Mouse (Mus musculus): Measurements from ENCODE around the gene Eya2. TPM values are rescaled to one million over a fixed set of nuclear protein-coding genes. Genes with fewer than 3 reads are reported as not detected.
"Not testable (repeated sequence)": the region's sequence is repeated elsewhere in the genome, so short reads cannot be mapped to it uniquely, and the experiment has no call there.

Eya2 gene
- polyA plus RNA-seq, 1 experiment from 2014 or later, result 10.3 TPM

DNA sequence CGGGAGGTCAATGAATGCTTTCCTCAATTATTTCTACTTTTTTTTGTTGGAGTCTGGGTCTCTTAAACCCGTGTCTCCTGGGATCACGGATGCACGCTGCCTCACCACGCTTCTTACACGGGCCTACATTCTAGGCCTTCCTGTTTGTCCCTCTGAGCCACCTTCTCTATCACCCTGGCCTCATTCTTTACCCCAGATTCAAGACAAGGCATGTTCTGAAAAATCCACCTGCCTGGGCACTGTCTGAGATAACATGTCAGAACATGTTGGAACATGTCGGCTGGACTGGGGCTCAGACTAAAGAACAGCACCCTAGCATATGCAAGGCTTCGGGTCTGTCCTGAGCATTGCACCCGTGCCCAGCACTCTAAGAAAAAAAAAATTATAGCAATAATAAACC lies 194.0 kb downstream of the Eya2 start:
- no peaks in the 10 kb centered on the region for H3K27me3 ChIP-seq (replicated peaks)
- no peak overlapping the region for H3K4me2 ChIP-seq
- H3K9me3 ChIP-seq, result no peaks in the 10 kb centered on the region
- 92% methylated on average over 9 of the region's 9 CpGs for WGBS
- no peak for ATAC-seq (ENCODE audit: insufficient read depth, low FRiP score, low read depth)
- H3K4me1 ChIP-seq, result no peaks in the 10 kb centered on the region
- H3K27ac ChIP-seq, result no peak overlapping the region
- no peak overlapping the region for H3K4me3 ChIP-seq (replicated peaks)
- peaks cover 65% of the 10 kb centered on the region for H3K36me3 ChIP-seq
- no peak overlapping the region for H3K9ac ChIP-seq

DNA sequence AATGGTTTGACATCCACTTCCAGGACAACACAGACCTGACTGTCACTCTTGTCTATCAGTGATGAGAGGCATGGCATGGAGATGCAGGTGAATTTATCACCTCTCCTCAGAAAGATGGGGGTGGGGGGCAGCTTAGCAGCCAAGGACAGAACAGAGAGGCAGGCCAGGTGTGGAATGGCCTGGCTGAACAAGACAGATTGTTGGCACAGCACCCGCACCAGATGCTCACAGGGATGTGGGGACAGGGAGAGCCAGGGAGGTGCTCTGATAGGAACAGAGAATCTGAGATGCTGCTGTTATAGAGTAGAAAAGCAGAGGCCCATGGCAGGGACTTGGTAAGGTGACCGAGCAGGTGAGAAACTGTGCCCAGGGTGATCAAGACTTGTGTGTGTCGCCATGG lies 194.8 kb downstream of the Eya2 start:
- H3K27me3 ChIP-seq (replicated peaks), result no peaks in the 10 kb centered on the region
- no peak overlapping the region for H3K27ac ChIP-seq
- WGBS, result 86% methylated on average over 3 of the region's 3 CpGs
- no peaks in the 10 kb centered on the region for H3K9me3 ChIP-seq
- H3K9ac ChIP-seq, result no peak overlapping the region
- no peak for ATAC-seq (ENCODE audit: insufficient read depth, low FRiP score, low read depth)
- no peaks in the 10 kb centered on the region for H3K4me1 ChIP-seq
- no peak overlapping the region for H3K4me2 ChIP-seq
- no peak overlapping the region for H3K4me3 ChIP-seq (replicated peaks)
- H3K36me3 ChIP-seq, result peaks cover 65% of the 10 kb centered on the region

DNA sequence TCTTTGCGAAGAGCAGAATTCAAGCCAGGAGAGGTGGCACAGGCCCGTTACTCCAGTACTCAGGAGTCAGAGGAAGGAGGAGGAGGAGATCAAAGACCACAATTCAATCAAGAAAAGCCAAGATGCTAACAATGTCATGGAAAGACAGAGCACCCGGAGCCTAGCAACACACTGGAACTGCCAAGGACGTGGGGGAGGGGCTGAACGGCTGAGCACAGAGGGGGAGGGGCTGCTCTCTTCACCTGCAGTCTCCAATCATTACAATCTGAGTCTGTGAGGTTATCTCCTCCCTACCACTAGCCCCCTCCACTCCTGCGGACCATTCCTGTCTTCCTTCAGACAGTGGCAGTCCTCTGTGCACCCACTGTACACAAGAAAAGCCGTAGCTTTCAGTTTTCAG lies 196.2 kb downstream of the Eya2 start:
- Histone ChIP-seq H3K27ac (no peak overlapping the region), H3K4me3 (replicated peaks) (no peak overlapping the region), H3K9ac (no peak overlapping the region), H3K27me3 (replicated peaks) (no peaks in the 10 kb centered on the region), H3K4me2 (no peak overlapping the region), H3K9me3 (no peaks in the 10 kb centered on the region), H3K4me1 (no peaks in the 10 kb centered on the region), H3K36me3 (peaks cover 60% of the 10 kb centered on the region)
- WGBS, result 46% methylated on average over 7 of the region's 7 CpGs
- no peak for ATAC-seq (ENCODE audit: insufficient read depth, low FRiP score, low read depth)

DNA sequence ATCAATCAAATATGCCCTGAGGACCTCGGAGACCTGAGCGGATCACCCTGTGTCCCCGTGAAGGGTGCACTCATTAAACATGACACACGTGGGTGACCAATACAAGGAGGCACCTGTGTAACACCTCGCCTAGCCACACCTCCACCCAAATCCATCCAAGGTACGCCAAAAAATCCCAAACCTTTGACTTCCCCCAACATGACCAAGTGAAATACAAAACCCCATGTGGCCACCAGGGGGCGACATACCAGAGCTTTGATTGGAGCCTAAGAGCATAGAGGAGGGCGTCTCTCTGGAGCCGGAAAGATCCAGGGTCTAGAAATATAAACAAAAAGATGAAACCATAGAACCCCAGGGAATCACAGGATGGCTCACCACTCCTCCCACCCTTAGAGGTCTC lies 196.8 kb downstream of the Eya2 start:
- H3K27ac ChIP-seq, result no peak overlapping the region
- no peak overlapping the region for H3K4me2 ChIP-seq
- H3K4me3 ChIP-seq (replicated peaks), result no peak overlapping the region
- H3K36me3 ChIP-seq, result peaks cover 63% of the 10 kb centered on the region
- H3K9ac ChIP-seq, result no peak overlapping the region
- whole genome bisulfite sequencing, result 57% methylated on average over 9 of the region's 9 CpGs
- no peaks in the 10 kb centered on the region for H3K9me3 ChIP-seq
- no peaks in the 10 kb centered on the region for H3K27me3 ChIP-seq (replicated peaks)
- H3K4me1 ChIP-seq, result no peaks in the 10 kb centered on the region
- no peak for ATAC-seq (ENCODE audit: insufficient read depth, low FRiP score, low read depth)

DNA sequence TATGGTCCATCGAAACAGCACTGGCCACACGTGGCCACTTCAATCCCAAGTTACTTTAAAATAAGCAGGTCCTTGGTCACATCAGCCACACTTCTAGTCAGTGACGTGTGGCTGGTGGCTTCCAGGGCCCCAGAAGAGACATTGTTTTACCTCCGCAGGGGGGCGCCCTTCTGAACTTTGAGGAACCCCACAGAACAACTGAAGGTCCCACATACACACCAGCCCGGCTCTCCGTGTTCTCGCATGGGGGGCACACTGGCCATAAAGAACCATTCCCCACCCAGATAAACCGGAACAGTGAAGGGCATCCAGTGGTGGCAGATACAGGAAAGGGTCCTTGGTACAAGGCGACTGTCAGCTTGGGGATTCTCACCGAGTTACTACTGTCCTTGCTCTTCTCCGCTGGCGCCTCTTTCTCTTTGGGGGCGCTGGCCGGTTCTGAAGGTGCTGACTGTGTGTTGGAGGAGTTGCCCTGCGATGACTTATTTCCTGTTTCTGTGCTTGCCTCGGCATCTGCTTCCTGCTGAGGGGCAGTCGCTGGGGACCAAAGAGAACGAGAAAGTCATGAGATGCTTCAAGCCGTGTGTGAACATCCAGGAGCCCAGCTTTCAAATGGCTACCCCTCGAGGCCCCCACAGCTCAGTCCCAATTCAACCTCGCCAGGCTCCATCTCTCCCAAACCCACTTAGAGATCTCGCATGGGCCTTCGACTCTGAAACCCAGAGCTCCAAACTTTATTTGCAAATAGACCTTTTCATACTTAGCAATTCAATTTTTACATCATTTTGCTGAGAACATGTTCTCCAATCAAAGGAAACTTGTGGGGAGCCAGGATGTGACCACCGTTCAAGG lies 197.8 kb downstream of the Eya2 start:
- no peak for ATAC-seq (ENCODE audit: insufficient read depth, low FRiP score, low read depth)
- WGBS, result 88% methylated on average over 25 of the region's 25 CpGs
- peaks cover 68% of the 10 kb centered on the region for H3K36me3 ChIP-seq
- H3K27me3 ChIP-seq (replicated peaks), result no peaks in the 10 kb centered on the region
- H3K9me3 ChIP-seq, result no peaks in the 10 kb centered on the region
- no peak overlapping the region for H3K27ac ChIP-seq
- H3K4me3 ChIP-seq (replicated peaks), result no peak overlapping the region
- no peak overlapping the region for H3K9ac ChIP-seq
- no peak overlapping the region for H3K4me2 ChIP-seq
- H3K4me1 ChIP-seq, result no peaks in the 10 kb centered on the region

DNA sequence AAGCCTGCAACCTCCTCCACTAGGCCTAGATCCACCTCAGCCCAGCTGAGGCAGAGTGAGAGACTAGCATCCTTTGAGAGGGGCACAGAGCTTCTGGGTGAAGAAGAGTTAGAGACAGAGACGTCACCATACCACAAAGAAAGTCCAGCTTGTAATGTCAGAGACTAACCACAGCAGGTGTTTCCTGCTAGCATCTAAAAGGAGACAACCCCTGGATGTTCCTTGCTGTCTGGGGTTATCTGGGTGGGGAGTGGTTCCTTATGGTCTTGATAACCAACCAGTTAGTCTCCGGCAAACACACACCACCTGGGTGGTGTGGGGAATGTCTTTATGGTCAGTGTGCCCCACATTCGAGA lies 198.4 kb downstream of the Eya2 start:
- H3K9ac ChIP-seq, result no peak overlapping the region
- H3K9me3 ChIP-seq, result no peaks in the 10 kb centered on the region
- no peaks in the 10 kb centered on the region for H3K4me1 ChIP-seq
- 76% methylated on average over 3 of the region's 3 CpGs for WGBS
- H3K4me3 ChIP-seq (replicated peaks), result no peak overlapping the region
- no peak for ATAC-seq (ENCODE audit: insufficient read depth, low FRiP score, low read depth)
- no peak overlapping the region for H3K4me2 ChIP-seq
- H3K36me3 ChIP-seq, result peaks cover 68% of the 10 kb centered on the region
- no peaks in the 10 kb centered on the region for H3K27me3 ChIP-seq (replicated peaks)
- H3K27ac ChIP-seq, result no peak overlapping the region

DNA sequence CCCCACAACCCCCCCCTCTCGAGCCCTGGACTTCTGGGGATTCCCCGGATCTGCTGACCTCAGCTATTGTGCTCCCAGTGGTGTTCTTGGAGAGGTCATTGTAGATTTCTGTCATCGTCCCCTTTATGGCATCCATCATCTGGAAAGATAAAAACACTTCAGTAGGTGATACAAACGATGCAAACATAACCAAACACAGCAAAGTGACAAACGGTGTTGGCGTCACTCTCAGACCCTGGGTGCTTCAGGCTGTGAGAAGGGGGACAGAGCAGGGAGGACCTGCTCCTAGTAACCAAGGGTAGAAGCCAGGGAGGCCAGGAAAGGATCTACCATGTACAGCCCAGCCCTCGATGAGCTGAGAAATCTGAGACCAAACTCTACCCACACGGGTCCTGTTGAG lies 203.0 kb downstream of the Eya2 start:
- WGBS, result 59% methylated on average over 8 of the region's 8 CpGs
- Histone ChIP-seq H3K4me3 (replicated peaks) (no peak overlapping the region), H3K4me2 (no peak overlapping the region), H3K27me3 (replicated peaks) (no peaks in the 10 kb centered on the region), H3K9ac (no peak overlapping the region), H3K4me1 (no peaks in the 10 kb centered on the region), H3K9me3 (no peaks in the 10 kb centered on the region), H3K36me3 (peaks cover 61% of the 10 kb centered on the region), H3K27ac (no peak overlapping the region)
- no peak for ATAC-seq (ENCODE audit: insufficient read depth, low FRiP score, low read depth)

DNA sequence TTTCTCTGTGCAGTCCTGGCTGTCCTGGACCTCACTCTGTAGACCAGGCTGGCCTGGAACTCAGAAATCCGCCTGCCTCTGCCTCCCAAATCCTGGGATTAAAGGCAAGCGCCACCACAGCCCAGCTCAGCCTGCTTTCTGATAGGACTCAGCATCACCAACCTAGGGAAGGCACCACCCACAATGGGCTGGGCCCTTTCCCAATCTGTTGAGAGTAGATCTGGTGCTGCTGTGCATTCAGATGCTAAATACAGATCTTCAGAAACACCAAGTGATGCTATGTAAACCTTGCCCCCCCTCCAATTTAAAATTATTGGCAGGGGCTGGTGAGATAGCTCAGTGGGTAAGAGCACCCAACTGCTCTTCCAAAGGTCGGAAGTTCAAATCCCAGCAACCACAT lies 205.3 kb downstream of the Eya2 start:
- not testable (repeated sequence) for ATAC-seq (ENCODE audit: insufficient read depth, low FRiP score, low read depth); H3K4me2 ChIP-seq

DNA sequence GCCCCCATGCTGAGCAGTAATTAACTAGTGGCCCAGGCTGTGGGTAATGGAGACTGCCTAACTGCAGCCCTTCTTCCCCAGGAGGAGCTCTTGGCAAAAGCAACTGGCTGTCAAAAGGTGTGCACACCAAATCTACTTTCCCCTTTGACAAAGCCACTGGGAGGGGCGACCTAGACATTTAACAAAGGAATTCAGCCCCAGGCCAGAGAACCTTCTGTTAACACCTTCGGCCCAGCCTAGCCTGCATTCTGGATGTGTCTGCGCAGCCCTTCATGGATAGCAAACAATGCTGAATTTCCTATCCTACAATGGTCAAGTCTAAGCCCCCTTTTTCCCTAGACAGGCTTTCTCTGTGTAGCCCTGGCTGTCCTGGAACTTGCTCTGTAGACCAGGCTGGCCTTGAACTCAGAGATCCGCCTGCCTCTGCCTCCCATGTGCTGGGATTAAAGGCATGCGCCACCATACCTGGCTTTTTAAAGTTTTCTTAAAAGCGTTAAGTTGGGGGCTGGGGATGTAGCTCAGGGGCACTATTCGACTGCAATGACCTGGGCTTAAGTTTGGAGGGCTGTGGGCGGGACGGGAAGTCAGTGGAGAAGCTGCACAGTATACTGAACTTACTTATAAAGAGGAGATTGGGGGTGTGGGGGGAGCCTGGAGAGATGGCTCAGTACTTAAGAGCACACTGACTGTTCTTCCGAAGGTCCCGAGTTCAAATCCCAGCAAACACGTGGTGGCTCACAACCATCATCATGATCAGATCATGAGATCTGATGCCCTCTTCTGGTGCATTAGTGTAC lies 213.5 kb downstream of the Eya2 start:
- H3K4me1 ChIP-seq, result no peaks in the 10 kb centered on the region
- no peak overlapping the region for H3K4me2 ChIP-seq
- no peak overlapping the region for H3K4me3 ChIP-seq (replicated peaks)
- H3K9ac ChIP-seq, result no peak overlapping the region
- no peak overlapping the region for H3K27ac ChIP-seq
- no peaks in the 10 kb centered on the region for H3K9me3 ChIP-seq
- H3K36me3 ChIP-seq, result peaks cover 56% of the 10 kb centered on the region
- H3K27me3 ChIP-seq (replicated peaks), result no peaks in the 10 kb centered on the region
- no peak for ATAC-seq (ENCODE audit: insufficient read depth, low FRiP score, low read depth)
- 94% methylated on average over 12 of the region's 12 CpGs for WGBS

More for the DNA sequence above, 205.3 kb downstream of the Eya2 start:
- H3K4me3 ChIP-seq (replicated peaks); H3K27ac ChIP-seq; H3K9me3 ChIP-seq; H3K4me1 ChIP-seq; H3K27me3 ChIP-seq (replicated peaks); H3K9ac ChIP-seq: not testable (repeated sequence)
- 94% methylated on average over 3 of the region's 3 CpGs for WGBS
- H3K36me3 ChIP-seq, result peaks cover 52% of the 10 kb centered on the region

DNA sequence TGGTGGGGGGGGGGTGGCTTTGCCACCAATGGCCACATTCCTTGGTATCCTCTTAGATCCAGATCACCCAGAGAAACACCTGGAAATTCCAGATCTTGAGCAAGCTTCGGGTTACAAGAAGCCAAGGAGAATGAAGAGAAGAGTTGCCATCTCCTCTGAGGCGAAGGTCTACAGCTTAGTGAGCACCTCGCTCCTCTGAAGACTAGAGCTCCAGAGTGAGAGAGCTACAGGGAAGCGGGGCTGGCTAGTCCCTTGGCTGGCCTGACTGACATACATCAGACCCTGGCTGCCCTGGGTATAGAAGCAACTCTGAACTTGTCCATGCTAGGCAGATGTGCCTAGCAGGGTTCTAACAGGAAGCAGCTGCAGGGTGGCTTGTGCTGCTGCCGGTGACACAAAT lies 214.3 kb downstream of the Eya2 start:
- Histone ChIP-seq H3K9me3 (no peaks in the 10 kb centered on the region), H3K36me3 (peaks cover 63% of the 10 kb centered on the region), H3K4me1 (no peaks in the 10 kb centered on the region), H3K27me3 (replicated peaks) (no peaks in the 10 kb centered on the region), H3K27ac (no peak overlapping the region), H3K9ac (no peak overlapping the region), H3K4me2 (no peak overlapping the region), H3K4me3 (replicated peaks) (no peak overlapping the region)
- 94% methylated on average over 5 of the region's 5 CpGs for WGBS
- ATAC-seq (ENCODE audit: insufficient read depth, low FRiP score, low read depth), result no peak

DNA sequence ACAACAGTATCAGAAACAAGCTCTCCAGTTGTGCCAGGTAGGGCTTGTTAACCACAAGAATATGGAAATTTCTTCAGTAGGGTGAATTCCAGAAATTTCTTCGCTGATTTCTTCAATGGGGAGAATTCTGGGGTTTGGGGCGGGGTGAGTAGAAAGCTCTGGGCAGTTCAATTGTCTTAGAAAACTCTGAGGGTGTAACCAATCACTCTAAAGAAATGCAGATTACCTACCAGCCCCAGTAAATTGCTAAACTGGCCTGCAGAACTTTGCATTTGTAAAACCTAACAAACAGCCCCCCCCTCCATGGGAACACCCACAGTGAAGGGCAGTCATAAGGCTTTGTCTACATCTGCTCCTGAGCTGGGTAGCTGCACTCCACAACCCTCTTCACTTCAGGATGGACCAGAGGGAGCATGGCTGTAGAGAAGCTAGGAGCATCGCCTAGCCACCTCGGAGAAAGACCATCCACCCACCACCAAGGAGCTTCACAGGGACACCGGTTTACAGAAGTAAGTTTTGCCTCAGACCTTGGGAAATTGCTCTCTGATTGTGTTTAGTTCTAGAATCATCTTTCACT lies 215.2 kb downstream of the Eya2 start:
- H3K4me3 ChIP-seq (replicated peaks), result no peak overlapping the region
- WGBS, result 90% methylated on average over 5 of the region's 5 CpGs
- H3K4me2 ChIP-seq, result no peak overlapping the region
- no peak for ATAC-seq (ENCODE audit: insufficient read depth, low FRiP score, low read depth)
- H3K9me3 ChIP-seq, result no peaks in the 10 kb centered on the region
- peaks cover 65% of the 10 kb centered on the region for H3K36me3 ChIP-seq
- H3K4me1 ChIP-seq, result no peaks in the 10 kb centered on the region
- H3K27ac ChIP-seq, result no peak overlapping the region
- no peaks in the 10 kb centered on the region for H3K27me3 ChIP-seq (replicated peaks)
- H3K9ac ChIP-seq, result no peak overlapping the region

DNA sequence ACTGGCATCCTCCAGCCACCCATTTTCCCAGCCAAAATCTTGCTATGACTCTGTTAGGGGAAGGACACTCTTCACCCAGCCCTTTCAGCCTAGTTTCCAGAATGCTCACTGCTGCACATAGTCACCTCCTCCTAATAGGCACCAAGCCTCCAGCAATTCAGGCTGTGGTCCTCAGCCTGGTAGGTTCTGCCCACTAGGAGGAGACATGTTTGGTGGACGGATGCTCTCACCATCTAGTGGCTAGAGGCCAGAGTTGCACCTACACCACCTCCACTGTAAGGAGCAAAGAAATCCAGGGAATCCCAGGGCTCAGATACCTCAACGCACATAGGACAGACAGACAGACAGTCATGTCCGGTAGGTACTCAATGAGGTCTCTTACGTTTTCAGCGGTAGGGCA lies 216.7 kb downstream of the Eya2 start:
- Histone ChIP-seq H3K4me3 (replicated peaks) (no peak overlapping the region), H3K4me1 (peaks cover 4% of the 10 kb centered on the region; the same call in 1 of the 2 replicates), H3K9ac (no peak overlapping the region), H3K27ac (no peak overlapping the region), H3K36me3 (peaks cover 67% of the 10 kb centered on the region), H3K27me3 (replicated peaks) (no peaks in the 10 kb centered on the region), H3K9me3 (no peaks in the 10 kb centered on the region), H3K4me2 (no peak overlapping the region)
- ATAC-seq (ENCODE audit: insufficient read depth, low FRiP score, low read depth), result no peak
- WGBS, result 67% methylated on average over 5 of the region's 5 CpGs

Data from stomach, embryonic 15.5 days (tissue).